Mouse (Mus musculus) common myeloid progenitor, adult 5-6 weeks (primary cell): ENCODE measurements around the gene Gm13277. TPM values are rescaled to one million over a fixed set of nuclear protein-coding genes. Genes with fewer than 3 reads are reported as not detected.
"Not testable (repeated sequence)": the region's sequence is repeated elsewhere in the genome, so short reads cannot be mapped to it uniquely, and the experiment has no call there.

Experiments used
- ATAC-seq: replicated peaks from 2 replicates; pipeline ENCODE4 v1.8.0; 2016; ENCODE audit warnings: low read depth, mild to moderate bottlenecking, moderate TSS enrichment, inconsistent platforms; ENCODE audit not compliant: poor library complexity, severe bottlenecking
- total RNA-seq: library from RNA; stranded (forward); fragments of 200-1000, 187-1606 nt; gene quantifications from 2 replicates; pipeline ENCODE4 v1.2.3, GENCODE M21; 2017

Gm13277 gene
- total RNA-seq, 1 experiment from 2014 or later: not detected

- not testable (repeated sequence) for ATAC-seq
Measured at GRCm38 (mm10) chr4:88781831-88782230, 6.6 kb upstream of the Gm13277 start, which contains the start of gene Ifnz. Ifnz (plus strand) TSS chr4:88782131.

DNA sequence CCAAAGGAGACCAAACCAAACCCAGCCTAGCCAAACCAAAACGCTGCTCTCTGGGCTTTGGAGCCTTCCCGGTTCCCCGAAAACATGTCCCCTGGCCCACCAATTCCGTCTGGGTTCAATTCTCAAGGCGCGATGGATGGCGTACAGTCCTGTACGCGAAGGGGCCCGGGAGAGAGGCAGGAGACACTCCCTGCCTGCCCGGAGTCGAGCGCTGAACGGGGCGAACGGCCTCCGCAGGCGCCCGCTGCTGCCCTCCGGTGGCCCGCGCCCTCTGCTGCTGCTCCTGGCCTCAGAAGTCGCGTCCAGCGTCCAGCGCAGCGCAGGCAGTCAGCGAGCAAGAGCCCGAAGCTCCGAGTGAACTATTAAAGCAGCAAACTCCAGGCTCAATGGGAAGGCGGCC is 6.1 kb upstream of the Gm13277 start:
- not testable (repeated sequence) for ATAC-seq

GRCm38 (mm10) chr4:88785409-88785808 is 3.0 kb upstream of the Gm13277 start, which contains the start of gene Gm13276:
Gm13276 (plus strand) TSS chr4:88785709.
- ATAC-seq: not testable (repeated sequence)

- ATAC-seq: not testable (repeated sequence)
Measured at GRCm38 (mm10) chr4:88791250-88791649, 2.8 kb downstream of the Gm13277 start, which contains the start of gene Gm13278. Gm13278 (plus strand) TSS chr4:88791550.

GRCm38 (mm10) chr4:88793936-88794675 is 5.7 kb downstream of the Gm13277 start, which contains the start of gene Gm13275:
Gm13275 (plus strand) TSS chr4:88794487.
- not testable (repeated sequence) for ATAC-seq

GRCm38 (mm10) chr4:88797097-88797496 is 8.7 kb downstream of the Gm13277 start, which contains the start of gene Gm13279:
Gm13279 (plus strand) TSS chr4:88797397.
- not testable (repeated sequence) for ATAC-seq

DNA sequence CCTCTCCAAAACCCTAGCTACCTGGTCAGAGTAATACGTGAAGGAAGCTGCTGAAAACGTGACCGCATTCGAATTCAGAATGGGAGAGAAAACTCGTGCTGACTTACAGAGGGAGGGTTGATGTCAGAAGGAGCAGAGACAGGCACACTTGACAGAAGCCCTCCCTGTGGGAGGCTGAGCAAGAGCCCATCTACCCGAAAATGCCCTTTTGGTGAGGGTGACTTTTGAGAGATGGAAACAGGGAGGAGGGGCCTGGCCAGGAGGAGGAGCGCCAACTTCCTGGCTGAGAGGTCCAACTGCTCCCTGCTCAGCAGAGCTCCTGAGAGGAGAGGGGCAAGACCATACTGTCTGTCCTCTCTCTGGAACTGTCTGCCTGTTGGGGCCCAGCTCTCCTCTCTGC is 10.9 kb downstream of the Gm13277 start, which contains the start of gene Gm13285:
Gm13285 (plus strand) TSS at position 301 of the 400 bp plus-strand sequence.
- ATAC-seq: not testable (repeated sequence)

DNA sequence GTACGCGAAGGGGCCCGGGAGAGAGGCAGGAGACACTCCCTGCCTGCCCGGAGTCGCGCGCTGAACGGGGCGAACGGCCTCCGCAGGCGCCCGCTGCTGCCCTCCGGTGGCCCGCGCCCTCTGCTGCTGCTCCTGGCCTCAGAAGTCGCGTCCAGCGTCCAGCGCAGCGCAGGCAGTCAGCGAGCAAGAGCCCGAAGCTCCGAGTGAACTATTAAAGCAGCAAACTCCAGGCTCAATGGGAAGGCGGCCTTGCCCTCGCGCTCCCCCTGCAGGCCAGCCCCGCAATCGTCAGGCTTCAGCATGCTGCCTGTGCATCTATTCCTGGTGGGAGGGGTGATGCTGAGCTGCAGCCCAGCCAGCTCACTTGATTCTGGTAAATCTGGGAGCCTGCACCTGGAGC is 14.5 kb downstream of the Gm13277 start, which contains the start of gene Gm13287:
Gm13287 (plus strand) TSS at position 301 of the 400 bp plus-strand sequence.
- not testable (repeated sequence) for ATAC-seq

DNA sequence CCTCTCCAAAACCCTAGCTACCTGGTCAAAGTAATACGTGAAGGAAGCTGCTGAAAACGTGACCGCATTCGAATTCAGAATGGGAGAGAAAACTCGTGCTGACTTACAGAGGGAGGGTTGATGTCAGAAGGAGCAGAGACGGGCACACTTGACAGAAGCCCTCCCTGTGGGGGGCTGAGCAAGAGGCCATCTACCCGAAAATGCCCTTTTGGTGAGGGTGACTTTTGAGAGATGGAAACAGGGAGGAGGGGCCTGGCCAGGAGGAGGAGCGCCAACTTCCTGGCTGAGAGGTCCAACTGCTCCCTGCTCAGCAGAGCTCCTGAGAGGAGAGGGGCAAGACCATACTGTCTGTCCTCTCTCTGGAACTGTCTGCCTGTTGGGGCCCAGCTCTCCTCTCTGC is 16.8 kb downstream of the Gm13277 start, which contains the start of gene Gm13288:
Gm13288 (plus strand) TSS at position 301 of the 400 bp plus-strand sequence.
- ATAC-seq: not testable (repeated sequence)

GRCm38 (mm10) chr4:88805761-88806160 is 17.3 kb downstream of the Gm13277 start:
- not testable (repeated sequence) for ATAC-seq

GRCm38 (mm10) chr4:88815928-88816327 is 27.5 kb downstream of the Gm13277 start, which contains the start of gene Ifna7:
Ifna7 (plus strand) TSS chr4:88816228.
- ATAC-seq: no peak

- ATAC-seq: no peak
Measured at GRCm38 (mm10) chr4:88819659-88820058, 31.2 kb downstream of the Gm13277 start, which contains the start of gene Ifna11. Ifna11 (plus strand) TSS chr4:88819959.

DNA sequence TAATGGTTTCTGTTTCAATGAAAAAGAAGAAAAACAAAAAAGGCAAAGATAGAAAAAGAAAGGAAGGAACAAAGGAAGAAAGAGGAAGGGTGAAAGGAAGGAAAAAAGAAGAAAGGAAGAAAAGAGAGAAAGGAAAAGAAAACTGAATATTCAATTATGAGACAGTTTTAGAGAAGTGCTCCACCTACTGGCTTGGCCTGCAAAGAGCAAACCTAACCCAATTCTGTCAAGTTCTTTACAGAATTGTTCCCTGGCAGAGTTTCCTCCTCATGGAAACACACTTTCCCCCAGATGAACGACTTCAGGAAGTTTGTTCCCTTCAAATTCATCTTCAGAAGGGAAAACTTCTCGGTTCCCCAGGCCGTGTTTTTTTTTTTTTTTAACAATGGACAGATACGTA is 34.6 kb downstream of the Gm13277 start:
- ATAC-seq: no peak

DNA sequence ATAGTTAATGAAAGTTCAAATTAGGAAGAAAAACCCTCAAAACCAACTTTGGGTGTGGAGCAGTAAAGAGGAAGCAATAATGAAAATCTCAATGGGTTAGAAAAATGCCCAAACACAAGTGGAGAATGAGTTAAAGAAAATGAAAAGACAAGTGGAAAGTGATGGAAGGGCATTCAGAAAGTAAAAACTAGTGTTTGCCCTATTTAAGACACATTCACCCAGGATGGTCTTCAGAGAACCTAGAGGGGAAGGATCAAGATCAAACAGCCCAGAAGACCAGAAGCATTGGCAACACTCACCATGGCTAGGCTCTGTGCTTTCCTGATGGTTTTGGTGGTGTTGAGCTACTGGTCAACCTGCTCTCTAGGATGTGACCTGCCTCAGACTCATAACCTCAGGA is 38.7 kb downstream of the Gm13277 start, which contains the start of gene Ifna6:
Ifna6 (plus strand) TSS at position 301 of the 400 bp plus-strand sequence.
- ATAC-seq: not testable (repeated sequence)

DNA sequence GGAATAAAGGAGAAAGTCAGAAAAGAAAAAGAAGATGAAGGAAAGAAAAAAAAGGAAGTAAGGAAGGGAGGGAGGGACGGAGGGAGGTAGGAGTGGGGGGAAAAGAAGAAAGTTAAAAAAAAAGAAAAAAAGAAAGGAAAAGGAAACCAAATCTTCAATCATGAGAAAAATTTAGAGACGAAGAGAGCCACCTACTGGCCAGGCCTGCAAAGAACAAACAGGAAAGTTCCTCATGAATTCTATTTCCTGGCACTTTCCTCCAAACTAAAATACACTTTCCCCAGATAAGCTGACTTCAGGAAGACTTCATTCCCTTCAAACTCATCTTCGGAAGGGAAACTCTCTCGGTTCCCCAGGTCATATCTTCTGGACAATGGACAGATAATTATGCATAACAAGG is 42.1 kb downstream of the Gm13277 start:
- ATAC-seq: no peak; the same call in 1 of the 2 replicates

- ATAC-seq: not testable (repeated sequence)
Measured at GRCm38 (mm10) chr4:88835225-88835624, 46.8 kb downstream of the Gm13277 start, which contains the start of gene Ifna5. Ifna5 (plus strand) TSS chr4:88835525.

Other genes starting within 250 kb of the Gm13277 start
- gene Ifna15, start 230.4 kb upstream of the Gm13277 start, total RNA-seq: not detected in 2 replicates
- gene Ifna14, start 216.8 kb upstream of the Gm13277 start, total RNA-seq: not detected in 2 replicates
- not detected in 2 replicates for gene Ifna9, start 196.2 kb upstream of the Gm13277 start, total RNA-seq
- gene Ifna12, start 185.3 kb upstream of the Gm13277 start, total RNA-seq: not detected in 2 replicates
- gene C87499, start 154.2 kb upstream of the Gm13277 start, total RNA-seq: not detected in 2 replicates
- not detected in 2 replicates for gene Ifna13, start 144.2 kb upstream of the Gm13277 start, total RNA-seq
- gene Ifna16, start 111.7 kb upstream of the Gm13277 start, total RNA-seq: not detected in 2 replicates
- not detected in 2 replicates for gene Ifna2, start 104.7 kb upstream of the Gm13277 start, total RNA-seq
- not detected in 2 replicates for gene Ifnab, start 97.3 kb upstream of the Gm13277 start, total RNA-seq
- 2.9 TPM in 1 of 2 replicates, not detected in the other for gene Gm26566, start 66.8 kb upstream of the Gm13277 start, total RNA-seq
- 91.1 and 99.9 TPM in 2 replicates for gene Klhl9, start 66.2 kb upstream of the Gm13277 start, total RNA-seq
- not detected in 2 replicates for gene Gm13271, start 33.8 kb upstream of the Gm13277 start, total RNA-seq
- gene Gm13283, start 28.5 kb upstream of the Gm13277 start, total RNA-seq: not detected in 2 replicates
- not detected in 2 replicates for gene Gm13290, start 14.8 kb upstream of the Gm13277 start, total RNA-seq
- gene Gm13289, start 11.7 kb upstream of the Gm13277 start, total RNA-seq: not detected in 2 replicates
- gene Gm13272, start 8.8 kb upstream of the Gm13277 start, total RNA-seq: not detected in 2 replicates
- gene Ifnz, start 6.5 kb upstream of the Gm13277 start, total RNA-seq: not detected in 2 replicates
- gene Gm13276, start 2.9 kb upstream of the Gm13277 start, total RNA-seq: not detected in 2 replicates
- not detected in 2 replicates for gene Gm13278, start 2.9 kb downstream of the Gm13277 start, total RNA-seq
- gene Gm13275, start 5.9 kb downstream of the Gm13277 start, total RNA-seq: not detected in 2 replicates
- not detected in 2 replicates for gene Gm13279, start 8.8 kb downstream of the Gm13277 start, total RNA-seq
- gene Gm13285, start 11.0 kb downstream of the Gm13277 start, total RNA-seq: not detected in 2 replicates
- gene Gm13287, start 14.6 kb downstream of the Gm13277 start, total RNA-seq: not detected in 2 replicates
- not detected in 2 replicates for gene Gm13288, start 16.9 kb downstream of the Gm13277 start, total RNA-seq
- gene Ifna7, start 27.6 kb downstream of the Gm13277 start, total RNA-seq: not detected in 2 replicates
- gene Ifna11, start 31.3 kb downstream of the Gm13277 start, total RNA-seq: not detected in 2 replicates
- gene Ifna6, start 38.8 kb downstream of the Gm13277 start, total RNA-seq: not detected in 2 replicates
- not detected in 2 replicates for gene Ifna5, start 46.9 kb downstream of the Gm13277 start, total RNA-seq
- gene Ifna4, start 53.2 kb downstream of the Gm13277 start, total RNA-seq: not detected in 2 replicates
- gene Ifna1, start 61.5 kb downstream of the Gm13277 start, total RNA-seq: not detected in 2 replicates
- not detected in 2 replicates for gene Ifne, start 91.6 kb downstream of the Gm13277 start, total RNA-seq